Mouse (Mus musculus): ENCODE results near the gene Wdr89. TPM values are rescaled to one million over a fixed set of nuclear protein-coding genes. Genes with fewer than 3 reads are reported as not detected.

Wdr89 gene
- polyA plus RNA-seq, 1 experiment from 2014 or later, result 4.3 TPM

DNA sequence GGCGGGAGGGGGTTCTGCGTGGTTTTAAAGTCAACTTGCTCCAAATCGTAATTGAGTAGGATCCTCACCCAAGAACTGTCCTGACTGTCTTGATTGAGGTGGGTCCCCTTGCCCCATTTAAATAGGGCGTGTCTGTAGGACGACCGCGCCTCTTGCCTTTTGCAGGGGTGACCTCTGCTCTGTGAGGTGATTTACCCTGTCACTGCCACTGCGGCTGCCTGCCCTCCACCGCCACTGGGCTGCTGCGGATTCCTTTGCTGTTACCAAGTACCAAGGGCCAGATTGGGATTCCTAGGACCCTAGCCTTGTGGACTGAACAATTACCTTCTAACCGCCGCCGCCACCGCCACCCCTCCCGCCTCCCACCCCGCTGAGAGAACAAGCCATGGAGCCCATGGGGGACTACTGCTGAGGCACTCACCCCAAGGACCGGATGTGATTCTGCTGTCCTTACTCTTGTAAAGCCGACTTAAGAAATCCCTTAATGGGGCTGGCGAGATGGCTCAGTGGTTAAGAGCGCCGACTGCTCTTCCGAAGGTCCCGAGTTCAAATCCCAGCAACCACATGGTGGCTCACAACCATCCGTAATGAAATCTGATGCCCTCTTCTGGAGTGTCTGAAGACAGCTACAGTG lies 53.1 kb downstream of the Wdr89 start:
- H3K4me1 ChIP-seq (replicated peaks; ENCODE audit: control insufficient read depth, insufficient read depth, low read length), result no peaks in the 10 kb centered on the region
- no peaks in the 10 kb centered on the region for H3K9me3 ChIP-seq (ENCODE audit: control insufficient read depth)
- peak overlapping the region; percentile 51 for H3K4me2 ChIP-seq (replicated peaks; ENCODE audit: low read depth)
- H3K36me3 ChIP-seq (ENCODE audit: control insufficient read depth, insufficient read depth), result no peaks in the 10 kb centered on the region
- H3K9ac ChIP-seq (ENCODE audit: low read depth, low read length), result no peak overlapping the region
- peak overlapping the region; percentile 8 for H3K4me3 ChIP-seq (ENCODE audit: low read depth, low read length)
- H3K27ac ChIP-seq (ENCODE audit: low read depth, low read length), result no peak overlapping the region
- 10% methylated on average over 23 of the region's 24 CpGs for WGBS
- TF ChIP-seq CTCF (IDR thresholded peaks at IDR 0.05; ENCODE audit: low read depth), result no peak
- no peaks in the 10 kb centered on the region for H3K27me3 ChIP-seq (replicated peaks; ENCODE audit: control insufficient read depth, insufficient read depth, low read length)
- peak; percentile 38; the same call in 1 of the 2 replicates for ATAC-seq

DNA sequence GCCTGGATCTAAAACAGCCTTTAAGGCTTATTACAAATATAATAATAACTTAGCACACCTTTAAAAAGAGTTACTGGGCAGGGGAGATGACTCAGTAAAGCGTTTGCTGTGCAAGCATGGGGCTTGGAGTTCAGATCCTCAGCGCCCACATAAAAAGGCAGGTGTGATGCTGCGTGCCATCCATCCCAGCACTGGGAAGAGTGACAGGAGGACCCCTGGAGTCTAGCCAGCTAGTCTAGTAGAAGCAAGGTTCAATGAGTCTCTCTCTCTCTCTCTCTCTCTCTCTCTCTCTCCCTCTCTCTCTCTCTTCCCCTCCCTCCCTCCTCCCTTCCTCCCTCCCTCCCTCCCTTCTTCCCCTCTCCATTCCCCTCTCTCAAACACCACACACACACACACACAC lies 53.8 kb downstream of the Wdr89 start:
- H3K4me2 ChIP-seq (replicated peaks; ENCODE audit: low read depth), result no peak overlapping the region; the same call in 1 of the 2 replicates
- H3K4me3 ChIP-seq (ENCODE audit: low read depth, low read length), result no peak overlapping the region
- H3K9ac ChIP-seq (ENCODE audit: low read depth, low read length), result no peak overlapping the region
- no peak for ATAC-seq
- no peak overlapping the region for H3K27ac ChIP-seq (ENCODE audit: low read depth, low read length)
- 63% methylated on average over 3 of the region's 3 CpGs for WGBS
- no peaks in the 10 kb centered on the region for H3K9me3 ChIP-seq (ENCODE audit: control insufficient read depth)
- no peaks in the 10 kb centered on the region for H3K27me3 ChIP-seq (replicated peaks; ENCODE audit: control insufficient read depth, insufficient read depth, low read length)
- H3K36me3 ChIP-seq (ENCODE audit: control insufficient read depth, insufficient read depth), result no peaks in the 10 kb centered on the region
- H3K4me1 ChIP-seq (replicated peaks; ENCODE audit: control insufficient read depth, insufficient read depth, low read length), result no peaks in the 10 kb centered on the region
- TF ChIP-seq CTCF (IDR thresholded peaks at IDR 0.05; ENCODE audit: low read depth), result no peak

DNA sequence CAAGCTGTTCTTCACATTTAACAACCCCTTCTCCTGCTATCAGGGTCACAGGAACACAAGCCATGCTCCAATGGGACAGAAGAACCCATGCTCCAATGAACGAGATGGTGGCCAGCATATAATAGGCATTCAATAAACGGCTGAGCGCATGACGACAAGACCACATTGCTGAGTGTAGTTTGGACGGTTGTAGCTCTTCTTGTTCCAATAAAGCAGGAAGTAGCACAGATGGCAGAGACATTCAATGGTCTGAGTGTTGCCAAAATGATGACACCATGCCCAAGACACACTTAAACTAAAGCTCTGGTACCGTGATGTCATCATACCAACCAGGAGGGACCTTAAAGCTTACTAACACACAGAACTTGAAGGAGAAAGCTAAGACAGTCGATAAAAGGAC lies 56.6 kb downstream of the Wdr89 start:
- TF ChIP-seq CTCF (IDR thresholded peaks at IDR 0.05; ENCODE audit: low read depth), result no peak
- 71% methylated on average over 7 of the region's 7 CpGs for WGBS

DNA sequence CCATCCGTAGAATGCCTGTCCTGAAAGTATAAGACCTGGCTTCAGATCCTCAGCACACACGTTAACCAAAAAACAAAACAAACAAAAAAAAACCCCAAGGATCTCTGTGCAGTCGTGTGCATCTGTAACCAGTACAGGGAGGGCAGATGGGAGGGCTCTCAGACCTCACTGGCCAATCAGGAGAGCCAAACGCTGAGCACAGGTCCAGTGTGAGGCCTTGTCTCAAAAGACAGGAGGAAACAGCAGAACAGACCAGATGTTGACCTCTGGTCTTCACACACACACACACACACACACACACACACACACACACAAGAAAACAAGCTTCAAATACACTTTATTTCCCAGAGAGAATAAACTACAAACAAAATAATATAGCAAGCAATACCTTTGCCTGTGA lies 69.8 kb downstream of the Wdr89 start:
- TF ChIP-seq CTCF (IDR thresholded peaks at IDR 0.05; ENCODE audit: low read depth), result no peak
- ATAC-seq, result no peak
- Histone ChIP-seq H3K4me1 (replicated peaks; ENCODE audit: control insufficient read depth, insufficient read depth, low read length) (no peaks in the 10 kb centered on the region), H3K4me2 (replicated peaks; ENCODE audit: low read depth) (peak overlapping the region; percentile 47), H3K27ac (ENCODE audit: low read depth, low read length) (no peak overlapping the region), H3K9ac (ENCODE audit: low read depth, low read length) (no peak overlapping the region), H3K4me3 (ENCODE audit: low read depth, low read length) (no peak overlapping the region), H3K9me3 (ENCODE audit: control insufficient read depth) (no peaks in the 10 kb centered on the region), H3K27me3 (replicated peaks; ENCODE audit: control insufficient read depth, insufficient read depth, low read length) (no peaks in the 10 kb centered on the region), H3K36me3 (ENCODE audit: control insufficient read depth, insufficient read depth) (no peaks in the 10 kb centered on the region)
- 22% methylated on average over 4 of the region's 4 CpGs for WGBS

More for the DNA sequence above, 56.6 kb downstream of the Wdr89 start:
- Histone ChIP-seq H3K27ac (ENCODE audit: low read depth, low read length) (no peak overlapping the region), H3K4me1 (replicated peaks; ENCODE audit: control insufficient read depth, insufficient read depth, low read length) (no peaks in the 10 kb centered on the region), H3K4me2 (replicated peaks; ENCODE audit: low read depth) (no peak overlapping the region), H3K9ac (ENCODE audit: low read depth, low read length) (no peak overlapping the region), H3K9me3 (ENCODE audit: control insufficient read depth) (no peaks in the 10 kb centered on the region), H3K27me3 (replicated peaks; ENCODE audit: control insufficient read depth, insufficient read depth, low read length) (no peaks in the 10 kb centered on the region), H3K4me3 (ENCODE audit: low read depth, low read length) (no peak overlapping the region), H3K36me3 (ENCODE audit: control insufficient read depth, insufficient read depth) (no peaks in the 10 kb centered on the region)
- no peak for ATAC-seq

DNA sequence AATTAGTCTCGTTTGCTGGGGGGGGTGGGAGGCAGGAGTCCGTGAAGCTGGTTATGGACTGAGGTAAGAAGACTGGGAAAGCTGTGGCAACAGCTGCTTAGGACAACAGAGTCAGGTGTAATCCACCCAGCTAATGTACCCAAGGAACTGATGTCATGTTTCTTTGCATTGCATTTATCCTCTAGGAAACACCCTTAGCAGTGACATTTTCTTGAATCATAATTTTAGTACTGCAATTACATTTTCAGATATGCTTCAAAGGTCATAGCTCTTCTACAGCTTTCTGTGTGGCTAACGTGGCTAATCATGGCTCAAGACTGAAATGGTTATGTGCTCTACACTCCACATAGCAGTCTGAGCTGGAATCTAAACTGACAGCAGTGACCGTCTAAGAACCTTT lies 70.3 kb downstream of the Wdr89 start:
- Histone ChIP-seq H3K9ac (ENCODE audit: low read depth, low read length) (no peak overlapping the region), H3K4me3 (ENCODE audit: low read depth, low read length) (no peak overlapping the region), H3K36me3 (ENCODE audit: control insufficient read depth, insufficient read depth) (no peaks in the 10 kb centered on the region), H3K4me1 (replicated peaks; ENCODE audit: control insufficient read depth, insufficient read depth, low read length) (no peaks in the 10 kb centered on the region), H3K27me3 (replicated peaks; ENCODE audit: control insufficient read depth, insufficient read depth, low read length) (no peaks in the 10 kb centered on the region), H3K9me3 (ENCODE audit: control insufficient read depth) (no peaks in the 10 kb centered on the region), H3K4me2 (replicated peaks; ENCODE audit: low read depth) (peak overlapping the region; percentile 47), H3K27ac (ENCODE audit: low read depth, low read length) (no peak overlapping the region)
- WGBS, result 58% methylated on average over 4 of the region's 4 CpGs
- no peak for ATAC-seq
- TF ChIP-seq CTCF (IDR thresholded peaks at IDR 0.05; ENCODE audit: low read depth), result no peak

DNA sequence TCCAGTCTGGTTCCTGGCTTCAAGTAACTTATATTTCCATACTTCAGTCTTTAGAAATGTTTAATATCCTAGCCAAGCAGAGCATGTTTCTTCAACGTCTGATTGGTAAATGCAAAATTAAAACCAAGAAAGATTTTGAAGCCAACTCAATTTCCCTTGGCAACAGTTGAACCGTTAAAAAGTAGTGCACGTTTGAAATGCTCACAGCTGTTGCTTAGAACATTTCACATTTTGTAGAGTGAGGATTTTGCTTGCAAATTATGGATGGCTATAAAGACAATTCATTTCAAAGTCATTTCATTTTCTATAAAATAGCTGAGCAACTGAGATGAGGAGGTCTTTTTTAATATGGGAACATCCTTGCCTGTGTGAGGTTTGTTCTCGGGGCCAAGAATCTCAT lies 71.6 kb downstream of the Wdr89 start:
- no peak overlapping the region for H3K9ac ChIP-seq (ENCODE audit: low read depth, low read length)
- H3K4me2 ChIP-seq (replicated peaks; ENCODE audit: low read depth), result no peak overlapping the region
- H3K4me3 ChIP-seq (ENCODE audit: low read depth, low read length), result no peak overlapping the region
- no peaks in the 10 kb centered on the region for H3K4me1 ChIP-seq (replicated peaks; ENCODE audit: control insufficient read depth, insufficient read depth, low read length)
- no peak for ATAC-seq
- H3K27ac ChIP-seq (ENCODE audit: low read depth, low read length), result no peak overlapping the region
- no peaks in the 10 kb centered on the region for H3K27me3 ChIP-seq (replicated peaks; ENCODE audit: control insufficient read depth, insufficient read depth, low read length)
- no peaks in the 10 kb centered on the region for H3K36me3 ChIP-seq (ENCODE audit: control insufficient read depth, insufficient read depth)
- 86% methylated on average over 4 of the region's 4 CpGs for WGBS
- no peaks in the 10 kb centered on the region for H3K9me3 ChIP-seq (ENCODE audit: control insufficient read depth)
- no peak for TF ChIP-seq CTCF (IDR thresholded peaks at IDR 0.05; ENCODE audit: low read depth)

Measured in intestine, postnatal 0 days (tissue).